Mouse (Mus musculus) ovary, adult 18-20 months (tissue): ENCODE results near the gene Prtg.

Source experiments
- DNase-seq: peaks from one replicate; pipeline ENCODE4 v3.0.0; 2022; ENCODE audit warnings: low spot score, mixed read lengths

Gene Prtg

GRCm38 (mm10) chr9:72810607-72811006 is 3.9 kb downstream of the Prtg start:
- DNase-seq, result no peak

DNA sequence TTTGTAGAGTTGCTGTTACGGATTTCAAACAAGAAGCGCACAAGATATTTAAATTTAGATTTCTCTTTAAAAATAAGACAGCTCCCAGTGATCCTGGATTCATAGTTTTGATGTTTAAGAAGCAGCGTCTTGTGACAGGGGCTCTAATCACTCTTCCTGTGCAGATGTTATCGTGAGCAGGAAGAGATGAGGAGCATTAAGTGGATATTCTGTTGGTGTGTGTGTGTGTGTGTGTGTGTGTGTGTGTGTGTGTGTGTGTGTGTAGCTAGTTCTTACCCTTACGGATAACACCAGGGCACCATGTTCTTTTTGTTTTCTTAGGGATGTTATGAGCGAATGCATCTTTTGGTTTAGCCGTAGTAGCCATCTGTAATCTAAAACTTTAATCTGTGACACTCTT is 5.4 kb downstream of the Prtg start:
- no peak for DNase-seq

DNA sequence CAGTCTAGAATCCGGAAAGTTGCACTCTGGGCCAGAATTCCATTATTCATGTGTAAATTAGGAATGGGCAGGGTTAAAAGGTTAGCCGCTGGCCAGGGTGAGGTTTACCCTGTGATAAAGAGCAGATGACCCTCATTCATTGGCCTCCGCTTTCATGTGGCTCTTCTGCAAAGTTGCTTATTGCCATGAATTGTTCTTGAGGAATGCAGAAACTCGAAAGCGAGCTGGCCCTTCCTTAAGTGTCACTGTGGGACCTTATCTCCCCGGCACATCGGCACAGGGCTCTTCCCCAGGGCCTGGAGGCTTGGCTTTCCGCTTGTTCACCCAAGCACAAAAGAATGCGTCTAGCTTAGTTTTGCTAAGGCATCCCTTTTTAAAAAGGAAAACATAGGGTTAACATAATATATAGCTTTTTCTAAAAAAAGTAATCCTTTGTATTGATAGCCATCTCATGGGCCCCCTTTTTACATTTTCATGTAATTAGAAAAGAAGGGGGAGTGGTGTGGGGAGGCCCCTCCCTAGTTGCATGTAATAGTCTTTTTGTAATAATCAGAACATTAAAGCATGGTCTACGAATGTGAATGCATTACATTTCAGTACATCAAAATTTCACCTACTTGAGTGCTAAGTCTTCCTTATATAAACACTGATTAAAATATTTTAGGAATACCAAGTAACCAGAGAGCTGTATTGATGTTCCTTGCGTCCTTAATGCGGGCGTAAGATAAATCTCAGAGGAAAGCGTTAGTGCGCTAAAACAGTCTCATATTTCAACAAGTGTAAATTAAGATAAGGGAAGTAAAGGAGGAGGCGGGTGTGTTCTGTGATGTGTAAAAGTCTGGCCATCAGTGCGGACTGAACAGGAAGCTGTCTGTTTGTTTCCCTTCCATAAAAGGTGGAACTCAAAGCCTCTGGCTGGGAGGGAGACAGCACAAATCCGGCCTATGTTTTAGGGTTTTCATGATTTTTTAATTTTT is 6.2 kb downstream of the Prtg start:
- no peak for DNase-seq

DNA sequence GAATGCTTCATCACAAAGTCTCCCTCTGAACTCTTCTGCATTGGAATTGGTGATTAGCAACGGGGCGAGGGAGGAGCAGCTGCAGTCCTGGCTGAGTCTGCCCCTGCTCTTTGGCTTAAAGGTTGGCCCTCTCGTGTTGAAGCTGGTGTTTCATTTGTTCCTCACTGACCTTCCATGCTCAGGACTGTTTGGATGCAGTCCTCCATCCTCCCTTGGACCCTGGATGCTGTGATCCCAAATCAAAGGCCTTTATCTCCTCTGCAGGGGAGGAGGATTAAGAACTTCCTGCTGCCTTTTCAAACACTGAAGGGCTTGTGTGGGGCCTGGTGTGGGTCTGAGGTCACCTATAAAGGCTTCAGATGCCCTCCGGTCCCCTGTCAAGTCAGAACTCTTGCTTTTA is 18.8 kb downstream of the Prtg start:
- DNase-seq, result no peak

DNA sequence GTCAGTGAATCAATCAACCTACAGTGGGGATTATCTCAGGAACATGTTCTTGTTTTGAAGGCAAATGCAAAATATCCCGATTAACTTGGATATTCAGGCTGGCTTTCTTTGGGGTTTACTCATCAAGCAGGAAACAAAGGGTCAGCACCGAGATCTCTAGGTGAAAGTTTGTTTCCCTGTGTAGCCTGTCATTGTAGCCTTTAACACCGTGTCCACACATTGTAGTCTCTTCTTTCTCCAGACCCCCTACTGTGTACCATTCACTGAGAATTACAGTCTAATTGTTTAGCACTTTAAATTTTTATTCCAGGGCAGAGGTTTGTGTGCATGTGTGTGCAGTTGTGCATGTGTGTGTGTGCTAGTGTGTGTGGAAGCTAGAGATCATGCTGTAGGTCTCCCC is 19.3 kb downstream of the Prtg start:
- DNase-seq, result no peak

DNA sequence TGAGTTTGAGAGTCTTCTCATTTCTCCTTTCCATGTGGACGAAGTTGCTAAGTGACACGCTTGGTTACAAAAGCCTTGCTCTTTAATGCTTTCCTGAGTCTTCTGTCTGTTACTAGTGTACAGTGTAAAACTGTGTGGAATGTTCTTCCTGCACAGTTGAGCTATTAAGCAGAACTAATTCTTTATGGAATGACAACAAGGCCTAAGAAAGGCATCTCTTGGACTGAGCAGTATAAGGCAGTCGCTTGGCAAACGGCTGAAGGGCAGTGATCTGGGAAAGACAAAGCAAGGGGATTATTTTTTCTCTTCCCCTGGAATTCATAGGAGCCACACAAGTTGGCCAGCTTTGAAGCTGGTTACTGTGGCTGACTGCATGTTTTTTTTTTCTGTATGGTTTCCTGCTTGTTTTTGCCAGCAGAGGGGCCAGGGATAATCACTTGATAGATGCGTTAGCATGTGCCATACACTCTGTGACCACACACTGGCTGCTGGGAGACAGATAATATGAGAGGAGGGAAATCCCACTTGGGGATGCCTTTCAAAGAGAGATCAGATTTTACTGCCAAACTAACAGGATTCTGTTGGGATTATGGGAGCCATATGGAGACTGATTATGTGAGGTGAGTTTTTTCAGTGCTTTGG is 22.1 kb downstream of the Prtg start:
- DNase-seq, result no peak

- DNase-seq, result no peak
Observed at GRCm38 (mm10) chr9:72833992-72834696, 27.5 kb downstream of the Prtg start.

DNA sequence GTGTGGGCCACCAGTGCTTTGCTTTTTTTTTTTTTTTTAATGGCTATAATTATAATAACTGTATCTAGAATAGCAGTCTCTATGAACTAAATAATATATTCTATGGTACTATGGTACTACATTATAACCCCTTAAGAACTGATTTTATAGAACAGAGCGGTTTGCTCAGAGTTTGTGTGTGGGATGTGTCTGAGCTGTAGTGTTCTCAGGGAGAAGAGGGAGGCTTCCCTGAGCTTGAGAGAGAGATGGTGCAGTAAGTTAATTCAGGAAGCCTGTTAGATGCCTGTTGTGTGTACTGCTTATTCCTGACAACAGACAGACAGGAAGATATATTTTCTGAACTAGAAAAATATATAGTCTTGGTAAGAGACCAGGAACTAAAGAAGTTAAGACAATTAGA is 28.3 kb downstream of the Prtg start:
- no peak for DNase-seq

GRCm38 (mm10) chr9:72836708-72837495 is 30.2 kb downstream of the Prtg start:
- no peak for DNase-seq

- no peak for DNase-seq
Observed at GRCm38 (mm10) chr9:72837598-72838160, 31.0 kb downstream of the Prtg start.

- no peak for DNase-seq
Observed at GRCm38 (mm10) chr9:72838256-72838655, 31.6 kb downstream of the Prtg start.

- no peak for DNase-seq
Observed at GRCm38 (mm10) chr9:72839346-72839990, 32.8 kb downstream of the Prtg start.

DNA sequence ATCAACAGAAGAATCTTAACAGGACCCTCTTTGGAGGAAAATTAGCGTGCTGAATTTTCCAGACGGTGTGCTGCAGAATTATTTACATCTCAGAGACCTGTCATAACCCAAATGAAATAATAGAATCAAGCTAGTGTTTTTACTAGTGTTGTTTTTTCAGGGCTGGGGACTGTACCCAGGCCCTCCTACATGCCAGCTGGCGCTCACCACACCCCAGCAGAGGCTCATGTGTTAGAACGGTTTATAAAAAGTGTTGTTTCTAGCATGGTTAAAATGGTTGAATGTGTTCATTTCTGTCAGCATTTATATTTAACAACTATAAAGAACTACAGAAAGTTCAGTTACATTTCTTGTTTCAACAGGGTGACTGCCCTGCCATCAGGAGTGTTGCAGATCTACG is 37.8 kb downstream of the Prtg start:
- no peak for DNase-seq

DNA sequence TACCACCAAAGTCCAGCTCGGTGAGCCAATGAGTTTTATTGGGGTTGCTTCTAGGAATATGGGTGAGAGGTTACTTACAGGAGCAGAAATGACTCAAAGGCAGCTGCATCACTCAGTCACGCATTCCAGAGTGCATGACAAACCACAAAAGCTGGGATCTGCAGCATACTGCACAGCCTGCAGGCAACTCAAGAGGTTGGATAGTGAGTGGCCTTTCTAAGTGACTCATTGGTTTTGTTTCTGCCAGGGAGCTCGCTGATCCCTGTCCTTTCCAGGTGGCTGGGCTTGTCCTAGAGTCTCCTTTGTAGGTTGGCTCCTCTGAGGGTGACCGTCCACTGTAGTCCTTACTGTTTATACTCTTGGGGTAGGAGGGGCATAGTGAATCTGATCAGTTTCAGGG is 39.5 kb downstream of the Prtg start:
- no peak for DNase-seq

DNA sequence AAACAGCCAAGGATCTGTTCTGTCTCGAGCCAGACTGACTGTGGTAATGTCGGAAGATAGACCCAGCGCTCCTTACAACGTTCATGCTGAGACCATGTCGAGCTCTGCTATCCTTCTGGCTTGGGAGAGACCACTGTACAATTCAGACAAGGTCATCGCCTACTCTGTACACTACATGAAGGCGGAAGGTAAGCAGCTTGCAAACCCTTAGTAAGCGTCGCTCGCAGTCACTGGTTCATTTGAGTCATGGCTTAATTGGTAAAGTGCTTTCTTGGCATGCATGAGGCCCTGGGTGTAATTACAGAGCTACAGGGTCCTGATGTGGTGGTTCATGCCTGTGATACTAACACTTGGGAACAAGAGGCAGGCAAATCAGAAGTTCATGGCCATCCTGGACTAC is 44.9 kb downstream of the Prtg start:
- no peak for DNase-seq

DNA sequence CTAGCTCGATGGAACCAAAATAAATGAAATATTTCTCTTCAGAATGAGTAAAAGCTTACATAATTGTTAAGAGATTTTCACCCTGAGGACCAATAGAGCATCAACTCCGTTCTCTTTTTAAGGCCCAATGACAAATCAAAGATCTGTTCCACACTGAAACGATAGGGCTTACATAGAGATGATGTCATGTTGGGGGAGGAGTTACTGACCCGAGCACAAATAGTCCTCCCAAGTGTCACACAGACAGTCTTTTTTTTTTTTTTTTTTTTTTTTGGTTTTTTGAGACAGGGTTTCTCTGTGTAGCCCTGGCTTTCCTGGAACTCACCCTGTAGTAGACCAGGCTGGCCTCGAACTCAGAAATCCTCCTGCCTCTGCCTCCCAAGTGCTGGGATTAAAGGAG is 45.3 kb downstream of the Prtg start:
- no peak for DNase-seq

DNA sequence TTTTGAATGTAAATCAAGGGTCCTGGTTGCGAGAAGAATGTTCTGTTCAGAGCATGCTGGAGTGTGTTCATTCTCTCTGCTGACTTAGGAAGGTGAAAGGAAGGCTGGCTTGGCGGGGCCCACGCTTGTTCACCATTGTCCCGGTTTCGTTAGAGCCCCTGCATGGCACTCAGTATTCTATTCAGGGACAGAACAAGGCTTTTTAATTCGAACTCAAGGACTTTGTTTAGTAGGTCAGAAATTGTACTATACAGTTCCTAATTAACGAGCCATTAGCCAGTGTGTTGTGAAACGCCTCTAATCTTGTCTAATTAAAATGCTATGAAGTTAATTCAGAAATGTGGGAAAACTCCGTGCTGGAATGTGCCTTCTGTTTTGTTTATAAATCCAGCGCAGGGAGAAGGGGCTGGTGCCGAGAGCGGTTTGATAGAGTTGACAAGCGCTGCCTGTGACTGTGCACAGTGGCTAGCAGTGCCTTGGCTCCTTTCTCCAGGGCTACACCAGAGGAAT is 47.1 kb downstream of the Prtg start:
- DNase-seq, result no peak

GRCm38 (mm10) chr9:72856721-72857120 is 50.0 kb downstream of the Prtg start:
- no peak for DNase-seq

- no peak for DNase-seq
Observed at GRCm38 (mm10) chr9:72860764-72861163, 54.1 kb downstream of the Prtg start.

DNA sequence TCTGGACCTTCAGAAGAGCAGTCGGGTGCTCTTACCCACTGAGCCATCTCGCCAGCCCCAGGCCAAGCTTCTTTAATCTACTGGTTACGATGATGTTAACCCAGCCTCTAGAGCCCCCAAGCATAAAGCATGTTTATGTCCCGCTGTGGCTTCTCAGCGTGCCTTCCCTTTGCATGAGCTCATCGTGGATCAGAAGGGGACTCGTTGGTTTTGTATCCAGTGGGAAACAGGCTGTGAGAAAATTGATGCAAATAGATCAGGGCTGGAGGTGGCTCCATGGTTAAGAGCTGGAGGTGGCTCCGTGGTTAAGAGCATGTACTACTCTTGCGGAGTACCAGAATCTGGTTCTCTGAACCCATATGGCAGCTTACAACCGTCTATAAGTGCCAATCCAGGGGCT is 54.6 kb downstream of the Prtg start:
- no peak for DNase-seq

DNA sequence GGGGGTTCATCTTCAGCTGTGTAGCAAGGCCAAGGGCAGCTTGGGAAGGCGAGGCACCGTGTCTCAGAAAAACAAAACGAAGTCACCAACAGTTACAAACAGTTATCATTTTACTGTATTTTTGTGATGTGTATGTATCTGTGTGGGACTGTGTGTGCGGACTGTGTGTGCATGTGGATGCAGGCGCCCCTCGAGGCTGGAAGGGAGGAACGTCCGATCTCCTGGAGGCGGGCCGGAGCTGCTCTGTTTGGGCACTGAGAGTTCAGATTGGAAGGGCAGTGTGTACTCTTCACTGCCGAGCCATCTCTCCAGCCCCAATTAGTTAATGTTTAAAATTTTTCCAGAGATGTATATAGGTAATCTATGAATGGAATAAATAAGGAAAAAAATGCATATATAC is 55.5 kb downstream of the Prtg start:
- DNase-seq, result no peak
